Mouse (Mus musculus) stomach, embryonic 15.5 days (tissue): ENCODE results near the gene Nceh1. TPM values are rescaled to one million over a fixed set of nuclear protein-coding genes. Genes with fewer than 3 reads are reported as not detected.
"Not testable (repeated sequence)": the region's sequence is repeated elsewhere in the genome, so short reads cannot be mapped to it uniquely, and the experiment has no call there.

Source experiments
- ATAC-seq: fragments of 200-750 bp; cut with Nextera tagmentation; 2 replicates; pipeline ENCODE4 v1.8.0; 2017; ENCODE audit warnings: low read depth, moderate number of reproducible peaks, moderate TSS enrichment; ENCODE audit not compliant: insufficient read depth, low FRiP score
- H3K27ac ChIP-seq: fragments of 300-500 bp; sonication (generic); 2 replicates; pipeline ENCODE4 v1.5.1; 2015; ENCODE audit warnings: mild to moderate bottlenecking, inconsistent platforms
- H3K27me3 ChIP-seq: fragments of 300-500 bp; sonication (generic); replicated peaks from 2 replicates; pipeline ENCODE4 v1.6.1; 2015; ENCODE audit warnings: inconsistent platforms
- H3K36me3 ChIP-seq: fragments of 300-500 bp; sonication (generic); 2 replicates; pipeline ENCODE4 v1.6.1; 2015; ENCODE audit warnings: inconsistent platforms
- H3K4me1 ChIP-seq: fragments of 300-500 bp; sonication (generic); 2 replicates; pipeline ENCODE4 v1.6.1; 2015; ENCODE audit warnings: inconsistent platforms
- H3K4me2 ChIP-seq: fragments of 300-500 bp; sonication (generic); 2 replicates; pipeline ENCODE4 v1.6.1; 2015; ENCODE audit warnings: mild to moderate bottlenecking, inconsistent platforms
- H3K4me3 ChIP-seq: fragments of 300-500 bp; sonication (generic); replicated peaks from 2 replicates; pipeline ENCODE4 v1.5.1; 2015; ENCODE audit warnings: inconsistent platforms
- H3K9ac ChIP-seq: fragments of 300-500 bp; sonication (generic); 2 replicates; pipeline ENCODE4 v1.6.1; 2015; ENCODE audit warnings: inconsistent platforms
- H3K9me3 ChIP-seq: fragments of 300-500 bp; sonication (generic); 2 replicates; pipeline ENCODE4 v1.6.1; 2016; ENCODE audit warnings: inconsistent platforms
- WGBS: fragments of 180-500 bp; shearing (Covaris S2); methylation state at CpG from one replicate; pipeline ENCODE4 v1.1.7; 2015; 5-methylcytosine and 5-hydroxymethylcytosine counted together
- polyA plus RNA-seq: library from polyadenylated mRNA; unstranded; fragments of >200 nt; fragmentation: Nextera tagmentation; extraction: Ambion mirVana; gene quantifications from 2 replicates; pipeline ENCODE4 v1.2.1, GENCODE M21; 2015

Nceh1 gene
- polyA plus RNA-seq, 1 experiment from 2014 or later: 8.3 TPM

DNA sequence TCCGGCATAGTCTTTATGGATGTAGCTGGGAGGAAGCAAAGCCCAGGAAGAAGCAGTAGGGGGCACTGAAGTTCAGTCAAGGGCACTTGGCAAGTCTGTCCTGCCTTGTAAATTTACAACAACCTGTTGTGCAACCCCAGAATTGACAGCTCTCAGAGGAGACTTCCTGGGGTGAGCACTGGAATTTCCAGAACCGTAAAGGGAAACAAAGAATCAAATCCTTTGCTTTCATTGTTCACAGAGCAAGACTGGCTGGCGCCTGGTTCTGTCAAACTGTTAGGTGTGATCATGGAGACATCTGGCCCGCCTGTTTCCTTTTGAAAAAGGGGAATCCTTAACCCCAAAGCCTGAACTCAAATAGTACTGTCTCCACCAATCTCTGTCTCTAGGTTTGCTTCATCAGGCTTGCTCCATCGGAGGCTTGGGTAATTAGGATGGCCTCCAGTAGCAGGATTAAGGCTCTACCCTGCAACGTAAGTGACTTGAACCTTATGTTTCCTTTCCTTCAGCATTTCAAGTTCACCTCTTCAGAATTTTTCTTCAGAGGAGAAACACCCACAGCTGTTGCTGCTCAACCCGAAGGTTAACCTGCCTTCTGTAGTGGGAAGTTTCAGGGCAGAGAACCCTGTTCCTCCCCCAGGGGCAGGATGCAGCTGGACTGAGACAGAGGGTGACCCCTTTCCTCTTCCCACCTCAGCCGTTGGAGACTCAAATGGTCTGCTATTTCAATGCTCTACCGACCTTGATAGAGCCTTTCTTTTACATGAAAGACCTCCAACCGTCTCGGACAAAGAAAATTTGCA, 87.6 kb downstream of the Nceh1 start:
- peaks cover 7% of the 10 kb centered on the region; the same call in 1 of the 2 replicates for H3K4me1 ChIP-seq
- no peaks in the 10 kb centered on the region for H3K36me3 ChIP-seq
- H3K27ac ChIP-seq: 0 out of 2 replicates have a peak overlapping the region, but pooled peaks have one; percentile 63
- WGBS: 28% methylated on average over 11 of the region's 11 CpGs
- no peaks in the 10 kb centered on the region for H3K9me3 ChIP-seq
- peak; percentile 57; the same call in 1 of the 2 replicates for ATAC-seq
- H3K4me3 ChIP-seq: no peak overlapping the region
- no peaks in the 10 kb centered on the region for H3K27me3 ChIP-seq
- H3K9ac ChIP-seq: no peak overlapping the region
- H3K4me2 ChIP-seq: no peak overlapping the region

DNA sequence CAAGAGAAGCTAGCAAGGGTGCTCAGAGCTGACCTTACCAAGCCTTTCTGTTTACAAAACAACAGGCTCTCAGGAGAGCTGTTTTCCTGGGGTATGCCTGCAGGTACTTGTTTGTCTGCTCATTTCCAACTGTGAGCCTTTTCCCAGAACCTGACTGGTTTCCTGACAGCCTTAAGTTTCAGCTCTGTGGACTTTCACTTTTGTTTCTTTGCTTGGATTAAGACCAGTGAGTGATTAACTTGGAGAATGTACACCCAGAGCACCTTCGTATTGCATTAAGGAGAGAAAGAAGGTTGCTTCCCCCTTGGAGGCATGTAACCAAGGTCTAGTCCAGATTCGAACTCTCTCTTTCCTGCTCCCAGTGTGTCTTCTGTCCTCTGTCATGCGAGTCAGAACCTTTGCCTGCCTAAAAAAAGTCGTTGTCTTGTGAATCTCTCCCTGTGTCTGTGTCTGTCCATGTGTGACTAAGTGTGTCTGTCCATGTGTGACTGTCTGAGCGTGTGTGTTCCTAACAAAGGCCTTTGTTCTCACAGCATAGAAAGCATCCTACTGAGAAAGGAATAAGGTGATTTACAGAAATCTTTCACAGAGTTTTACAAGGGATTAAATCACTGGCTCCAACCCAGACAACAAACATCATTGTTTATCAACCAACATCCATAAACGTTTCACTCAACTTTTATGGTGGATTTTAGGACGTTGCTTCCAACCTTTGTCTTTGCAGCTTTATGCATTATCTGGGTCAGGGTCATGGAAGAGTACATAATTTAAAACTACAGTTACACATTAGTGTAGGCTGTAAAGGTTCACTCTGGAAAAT, 90.4 kb downstream of the Nceh1 start:
- Histone ChIP-seq H3K9me3 (no peaks in the 10 kb centered on the region), H3K4me3 (no peak overlapping the region), H3K4me2 (no peak overlapping the region), H3K27ac (peak overlapping the region; percentile 36; the same call in 1 of the 2 replicates), H3K9ac (no peak overlapping the region), H3K27me3 (no peaks in the 10 kb centered on the region), H3K36me3 (no peaks in the 10 kb centered on the region), H3K4me1 (peaks cover 7% of the 10 kb centered on the region; the same call in 1 of the 2 replicates)
- no peak for ATAC-seq
- WGBS: 35% methylated on average over 7 of the region's 7 CpGs

DNA sequence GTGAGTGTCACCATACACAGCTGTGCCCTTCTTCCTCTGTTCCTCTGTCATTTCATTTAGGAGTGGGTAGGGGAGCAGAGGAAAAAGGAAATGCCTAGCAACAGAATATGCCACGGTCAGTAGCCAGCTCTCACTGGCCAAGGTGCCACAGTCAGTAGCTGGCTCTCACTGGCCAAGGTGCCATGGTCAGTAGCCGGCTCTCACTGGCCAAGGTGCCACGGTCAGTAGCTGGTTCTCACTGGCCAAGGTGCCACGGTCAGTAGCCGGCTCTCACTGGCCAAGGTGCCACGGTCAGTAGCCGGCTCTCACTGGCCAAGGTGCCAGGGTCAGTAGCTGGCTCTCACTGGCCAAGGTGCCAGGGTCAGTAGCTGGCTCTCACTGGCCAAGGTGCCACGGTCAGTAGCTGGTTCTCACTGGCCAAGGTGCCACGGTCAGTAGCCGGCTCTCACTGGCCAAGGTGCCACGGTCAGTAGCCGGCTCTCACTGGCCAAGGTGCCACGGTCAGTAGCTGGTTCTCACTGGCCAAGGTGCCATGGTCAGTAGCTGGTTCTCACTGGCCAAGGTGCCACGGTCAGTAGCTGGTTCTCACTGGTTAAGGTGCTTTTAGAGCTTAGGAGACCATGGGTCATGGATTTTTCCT, 96.6 kb downstream of the Nceh1 start:
- not testable (repeated sequence) for H3K4me2 ChIP-seq

DNA sequence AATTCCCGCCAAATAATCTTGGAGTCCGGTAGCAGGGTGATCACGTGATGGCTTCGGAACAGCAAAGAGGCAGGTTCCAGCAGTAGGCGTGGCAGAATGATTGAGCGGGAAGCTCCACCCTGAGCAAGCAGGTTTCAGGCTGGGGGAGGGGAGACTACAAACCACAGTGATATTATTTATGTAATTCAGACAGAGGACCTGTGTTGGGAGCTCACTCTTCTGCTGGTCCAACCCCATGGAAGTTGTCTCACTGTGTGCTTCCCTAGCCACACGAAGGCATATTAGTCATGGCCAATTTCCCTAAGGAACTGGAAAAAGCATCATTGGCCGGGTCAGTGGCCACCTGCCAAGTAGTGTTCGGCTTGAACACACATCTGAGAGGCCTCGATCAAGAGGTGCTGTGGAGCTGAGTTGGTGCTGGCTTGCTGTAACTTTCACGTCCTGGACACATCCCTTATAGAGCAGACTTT, 97.5 kb downstream of the Nceh1 start:
- Histone ChIP-seq H3K4me3 (no peak overlapping the region), H3K9ac (no peak overlapping the region), H3K27ac (peak overlapping the region; percentile 21; the same call in 1 of the 2 replicates), H3K36me3 (no peaks in the 10 kb centered on the region), H3K4me1 (peaks cover 12% of the 10 kb centered on the region), H3K4me2 (no peak overlapping the region), H3K27me3 (no peaks in the 10 kb centered on the region), H3K9me3 (no peaks in the 10 kb centered on the region)
- ATAC-seq: no peak
- WGBS: 41% methylated on average over 11 of the region's 11 CpGs

More for the DNA sequence above, 96.6 kb downstream of the Nceh1 start:
- not testable (repeated sequence) for H3K9me3 ChIP-seq, ATAC-seq, H3K27ac ChIP-seq, H3K9ac ChIP-seq, H3K27me3 ChIP-seq, H3K36me3 ChIP-seq, H3K4me3 ChIP-seq
- peaks cover 12% of the 10 kb centered on the region for H3K4me1 ChIP-seq
- WGBS: 95% methylated on average over 14 of the region's 14 CpGs

DNA sequence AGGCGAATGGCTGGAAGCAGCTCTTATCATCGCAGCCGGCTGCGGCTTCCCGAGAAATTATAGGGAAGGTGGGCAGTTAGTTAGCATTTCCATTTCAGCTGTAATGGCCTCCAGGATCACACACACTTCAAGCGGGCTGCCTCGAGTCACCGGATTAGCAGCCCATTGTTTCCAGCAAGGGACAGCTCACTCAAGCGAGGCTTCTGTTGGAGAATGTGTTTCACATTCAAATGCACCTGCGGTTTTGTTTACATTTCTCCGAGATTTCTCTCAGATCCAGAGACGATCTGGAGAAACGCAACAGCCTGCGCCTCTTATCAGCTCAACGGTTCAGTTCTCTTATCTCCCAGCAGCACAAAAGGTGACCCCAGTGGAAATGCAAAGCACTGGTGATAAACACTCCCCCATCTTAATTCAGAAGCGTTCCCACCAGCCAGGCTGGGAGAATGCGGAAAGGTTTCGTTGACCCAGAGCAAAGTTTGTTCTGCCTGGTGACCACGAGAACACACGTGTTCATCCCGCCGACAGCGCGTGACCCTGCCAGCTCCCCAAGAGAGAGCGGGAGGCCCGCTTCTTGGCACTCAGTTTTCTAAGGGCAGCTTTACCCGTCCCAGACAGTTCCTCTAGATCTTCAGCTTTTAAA, 100.4 kb downstream of the Nceh1 start:
- Histone ChIP-seq H3K36me3 (no peaks in the 10 kb centered on the region), H3K9me3 (no peaks in the 10 kb centered on the region), H3K9ac (no peak overlapping the region), H3K4me1 (peaks cover 12% of the 10 kb centered on the region), H3K27me3 (no peaks in the 10 kb centered on the region), H3K4me2 (peak overlapping the region; percentile 51), H3K4me3 (peak overlapping the region; percentile 21), H3K27ac (peak overlapping the region; percentile 77)
- ATAC-seq: peak; percentile 76
- 5% methylated on average over 27 of the region's 27 CpGs for WGBS

DNA sequence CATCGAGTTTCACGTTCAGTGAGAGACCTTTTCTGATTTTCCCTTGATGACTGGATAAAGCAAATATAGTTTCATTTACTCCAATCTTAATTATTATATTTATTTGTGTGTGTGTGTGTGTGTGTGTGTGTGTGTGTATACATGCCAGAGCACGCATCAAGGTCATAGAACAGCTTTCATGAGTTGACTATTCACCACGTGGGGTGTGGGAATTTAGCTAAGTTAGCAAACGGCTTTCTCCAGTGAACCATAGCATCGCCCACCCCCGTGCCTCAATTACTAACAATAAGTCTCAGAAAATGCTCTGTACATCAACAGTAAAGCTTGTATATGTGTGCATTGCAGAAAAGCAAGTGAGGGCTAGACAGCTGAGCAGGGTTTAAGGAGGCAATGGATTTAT, 101.0 kb downstream of the Nceh1 start:
- Histone ChIP-seq H3K4me3 (no peak overlapping the region), H3K27ac (peak overlapping the region; percentile 77), H3K36me3 (no peaks in the 10 kb centered on the region), H3K4me1 (peaks cover 12% of the 10 kb centered on the region), H3K4me2 (peak overlapping the region; percentile 51; the same call in 1 of the 2 replicates), H3K9ac (no peak overlapping the region), H3K27me3 (no peaks in the 10 kb centered on the region), H3K9me3 (no peaks in the 10 kb centered on the region)
- ATAC-seq: no peak
- WGBS: 65% methylated on average over 7 of the region's 7 CpGs

DNA sequence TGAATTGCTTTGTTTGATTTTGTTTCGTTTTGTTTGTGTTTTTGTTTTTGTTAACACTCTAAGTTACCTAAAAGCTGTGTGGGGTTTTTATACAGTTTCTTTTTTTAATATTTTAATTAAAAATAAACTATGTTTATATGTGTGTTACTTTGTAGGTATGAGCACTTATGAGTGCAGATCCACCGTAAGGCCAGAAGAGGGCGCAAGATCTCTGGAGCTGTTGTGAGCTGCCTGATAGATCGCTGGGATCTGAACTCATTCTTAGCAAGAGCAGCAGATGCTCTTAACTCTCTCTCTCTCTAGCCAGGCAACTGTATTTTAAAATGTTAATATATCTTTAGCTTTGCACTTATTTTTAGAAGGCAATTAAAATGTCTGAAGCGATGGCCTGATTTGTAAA, 101.5 kb downstream of the Nceh1 start:
- Histone ChIP-seq H3K4me3 (no peak overlapping the region), H3K9me3 (no peaks in the 10 kb centered on the region), H3K4me1 (peaks cover 12% of the 10 kb centered on the region), H3K27me3 (no peaks in the 10 kb centered on the region), H3K27ac (no peak overlapping the region), H3K9ac (no peak overlapping the region), H3K36me3 (no peaks in the 10 kb centered on the region), H3K4me2 (no peak overlapping the region)
- WGBS: 93% methylated on average over 5 of the region's 5 CpGs
- no peak for ATAC-seq

DNA sequence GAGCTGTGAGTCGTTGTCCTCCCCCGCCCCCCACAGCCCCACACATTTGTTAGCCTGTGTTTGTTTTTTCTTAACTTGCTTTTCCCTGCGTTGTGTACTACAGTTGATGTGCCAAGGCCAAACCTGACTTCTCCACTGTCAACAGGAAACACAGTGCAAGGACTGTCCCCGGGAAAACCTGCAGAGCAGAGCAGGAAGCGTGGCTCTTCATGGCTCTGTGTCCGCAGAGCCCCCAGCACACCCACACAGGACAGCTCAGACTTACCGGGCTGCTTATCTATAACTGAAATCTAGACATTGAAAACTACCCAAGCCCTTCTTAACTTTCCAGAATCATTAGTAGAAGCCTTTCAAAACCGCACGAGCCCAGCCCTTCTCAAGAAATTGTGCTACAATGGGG, 102.3 kb downstream of the Nceh1 start:
- 55% methylated on average over 9 of the region's 9 CpGs for WGBS
- ATAC-seq: no peak

DNA sequence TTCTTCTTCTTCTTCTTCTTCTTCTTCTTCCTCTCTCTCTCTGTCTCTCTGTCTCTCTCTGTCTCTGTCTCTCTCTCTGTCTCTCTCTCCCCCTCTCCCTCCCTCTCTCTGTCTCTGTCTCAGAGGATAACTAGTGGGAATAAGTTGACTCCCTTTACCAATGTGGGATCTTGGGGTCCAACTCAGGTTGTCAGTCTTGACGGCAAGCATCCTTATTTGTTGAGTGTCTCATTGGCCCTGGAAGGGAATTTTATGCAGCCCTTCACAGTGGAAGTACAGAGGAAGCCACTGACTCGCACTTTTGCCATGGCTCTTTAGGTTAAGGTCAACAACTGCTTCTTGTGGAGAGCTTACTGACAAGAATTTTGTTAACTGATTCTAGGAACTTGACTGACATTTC, 105.5 kb downstream of the Nceh1 start:
- Histone ChIP-seq H3K4me3 (no peak overlapping the region), H3K36me3 (no peaks in the 10 kb centered on the region), H3K27ac (no peak overlapping the region), H3K4me1 (peaks cover 2% of the 10 kb centered on the region), H3K27me3 (no peaks in the 10 kb centered on the region), H3K9me3 (no peaks in the 10 kb centered on the region), H3K4me2 (no peak overlapping the region), H3K9ac (no peak overlapping the region)
- ATAC-seq: no peak
- WGBS: 56% methylated on average over 2 of the region's 2 CpGs

More for the DNA sequence above, 102.3 kb downstream of the Nceh1 start:
- Histone ChIP-seq H3K9ac (no peak overlapping the region), H3K36me3 (no peaks in the 10 kb centered on the region), H3K4me3 (no peak overlapping the region), H3K4me2 (no peak overlapping the region), H3K27me3 (no peaks in the 10 kb centered on the region), H3K4me1 (peaks cover 12% of the 10 kb centered on the region), H3K9me3 (no peaks in the 10 kb centered on the region), H3K27ac (no peak overlapping the region)

DNA sequence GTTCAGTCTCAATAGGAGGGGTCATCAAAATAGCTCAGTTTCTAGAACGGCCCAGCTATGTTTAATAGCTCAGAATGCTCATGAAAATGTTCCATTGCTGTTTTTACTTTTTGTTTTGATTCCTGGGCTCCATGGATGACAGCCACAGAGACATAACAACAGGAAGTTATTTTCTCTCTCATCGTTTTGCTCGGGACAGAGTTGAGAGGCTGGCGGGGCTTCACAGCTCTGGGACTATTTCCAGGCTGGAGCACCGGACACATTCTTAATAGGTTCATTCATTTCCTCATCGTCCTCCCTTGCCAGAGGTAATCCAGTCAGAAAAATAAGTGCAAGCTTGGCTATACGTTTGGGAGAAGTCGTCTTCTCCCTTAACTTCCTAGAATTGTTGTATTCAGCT, 106.1 kb downstream of the Nceh1 start:
- no peak for ATAC-seq
- Histone ChIP-seq H3K36me3 (no peaks in the 10 kb centered on the region), H3K9me3 (no peaks in the 10 kb centered on the region), H3K4me2 (no peak overlapping the region), H3K9ac (no peak overlapping the region), H3K4me1 (no peaks in the 10 kb centered on the region), H3K4me3 (no peak overlapping the region), H3K27ac (no peak overlapping the region), H3K27me3 (no peaks in the 10 kb centered on the region)
- 29% methylated on average over 8 of the region's 8 CpGs for WGBS

DNA sequence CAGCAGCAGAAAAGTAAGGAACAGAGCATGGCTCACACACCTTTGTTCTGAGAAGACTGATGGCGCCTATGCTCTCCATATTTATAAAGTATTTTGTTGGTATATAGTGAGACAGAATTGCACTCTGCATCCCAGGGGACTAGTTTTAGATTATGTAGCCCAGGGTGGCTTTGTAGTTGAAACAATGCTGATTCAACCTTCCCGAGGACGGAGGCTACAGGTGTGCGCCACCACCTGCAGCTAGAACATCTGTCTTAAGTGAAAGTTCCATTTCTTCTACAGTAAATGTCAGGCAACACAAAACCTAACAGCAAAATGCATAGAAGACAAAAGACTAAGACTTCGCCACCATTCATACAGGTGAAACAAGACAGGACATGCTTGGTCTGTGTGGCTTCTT, 107.5 kb downstream of the Nceh1 start:
- H3K9ac ChIP-seq: no peak overlapping the region
- 81% methylated on average over 5 of the region's 5 CpGs for WGBS
- H3K27ac ChIP-seq: no peak overlapping the region
- no peaks in the 10 kb centered on the region for H3K4me1 ChIP-seq
- no peak overlapping the region for H3K4me3 ChIP-seq
- no peaks in the 10 kb centered on the region for H3K36me3 ChIP-seq
- no peaks in the 10 kb centered on the region for H3K9me3 ChIP-seq
- no peak overlapping the region for H3K4me2 ChIP-seq
- ATAC-seq: no peak
- no peaks in the 10 kb centered on the region for H3K27me3 ChIP-seq
